Mouse (Mus musculus) kidney, postnatal 0 days (tissue): ENCODE measurements around the gene Pdha1. TPM values are rescaled to one million over a fixed set of nuclear protein-coding genes. Genes with fewer than 3 reads are reported as not detected.

Experiments used
- ATAC-seq: fragments of 200-750 bp; cut with Nextera tagmentation; replicated peaks from 2 replicates; pipeline ENCODE4 v1.8.0; 2017; ENCODE audit warnings: low read depth, moderate number of reproducible peaks, moderate TSS enrichment, moderate library complexity; ENCODE audit not compliant: low FRiP score
- DNase-seq: peaks from one replicate; pipeline ENCODE4 v3.0.0-alpha.2; 2016; ENCODE audit warnings: low spot score
- H3K27ac ChIP-seq: fragments of 300-500 bp; sonication (generic); 2 replicates; pipeline ENCODE4 v1.5.1; 2014; ENCODE audit warnings: mild to moderate bottlenecking
- H3K27me3 ChIP-seq: fragments of 300-500 bp; sonication (generic); 2 replicates; pipeline ENCODE4 v1.6.1; 2014; ENCODE audit warnings: low read length, mixed read lengths; ENCODE audit not compliant: insufficient read depth
- H3K36me3 ChIP-seq: fragments of 300-500 bp; sonication (generic); 2 replicates; pipeline ENCODE4 v1.6.1; 2014; ENCODE audit warnings: low read length, mixed read lengths; ENCODE audit not compliant: insufficient read depth
- H3K4me1 ChIP-seq: fragments of 300-500 bp; sonication (generic); replicated peaks from 2 replicates; pipeline ENCODE4 v1.6.1; 2014; ENCODE audit warnings: antibody characterized with exemption, low read length, mixed read lengths; ENCODE audit not compliant: insufficient read depth
- H3K4me2 ChIP-seq: fragments of 300-500 bp; sonication (generic); 2 replicates; pipeline ENCODE4 v1.6.1; 2014; ENCODE audit warnings: mild to moderate bottlenecking, low read length, moderate library complexity, mixed read lengths
- H3K4me3 ChIP-seq: fragments of 300-500 bp; sonication (generic); replicated peaks from 2 replicates; pipeline ENCODE4 v1.5.1; 2014; ENCODE audit warnings: low read depth, low read length
- H3K9ac ChIP-seq: fragments of 300-500 bp; sonication (generic); 2 replicates; pipeline ENCODE4 v1.6.1; 2014; ENCODE audit warnings: low read depth, low read length
- H3K9me3 ChIP-seq: fragments of 300-500 bp; sonication (generic); replicated peaks from 2 replicates; pipeline ENCODE4 v1.6.1; 2016; ENCODE audit warnings: low read length, inconsistent platforms, mixed read lengths
- CTCF ChIP-seq: IDR thresholded peaks from 2 replicates; pipeline ENCODE4 v1.5.1; 2016; ENCODE audit warnings: antibody characterized with exemption, low read depth, mild to moderate bottlenecking, moderate library complexity
- WGBS: fragments of 180-500 bp; shearing (Covaris S2); extraction: QIAGEN DNeasy Blood & Tissue Kit; methylation state at CpG from one replicate; pipeline ENCODE4 v1.1.7; 2014; 5-methylcytosine and 5-hydroxymethylcytosine counted together
- polyA plus RNA-seq: library from polyadenylated mRNA; unstranded; fragments of >200 nt; fragmentation: Nextera tagmentation; extraction: Ambion mirVana; gene quantifications from 2 replicates; pipeline ENCODE4 v1.2.1, GENCODE M21; 2015

The Pdha1 gene
- polyA plus RNA-seq, 1 experiment from 2014 or later, result 160 TPM

- Histone ChIP-seq H3K4me3 (no peak overlapping the region), H3K27me3 (no peaks in the 10 kb centered on the region), H3K4me2 (no peak overlapping the region), H3K36me3 (no peaks in the 10 kb centered on the region), H3K9me3 (no peaks in the 10 kb centered on the region), H3K9ac (no peak overlapping the region), H3K27ac (no peak overlapping the region), H3K4me1 (no peaks in the 10 kb centered on the region)
- no peak for ATAC-seq
- DNase-seq, result no peak
- TF ChIP-seq CTCF, result no peak
- WGBS, result 82% methylated on average over 3 of the region's 3 CpGs
These were observed 10.6 kb upstream of the Pdha1 start for GRCm38 (mm10) chrX:160148859-160149258.

- Histone ChIP-seq H3K4me2 (no peak overlapping the region), H3K4me1 (no peaks in the 10 kb centered on the region), H3K9ac (no peak overlapping the region), H3K36me3 (no peaks in the 10 kb centered on the region), H3K27ac (no peak overlapping the region), H3K9me3 (no peaks in the 10 kb centered on the region), H3K27me3 (no peaks in the 10 kb centered on the region), H3K4me3 (no peak overlapping the region)
- ATAC-seq, result no peak
- TF ChIP-seq CTCF, result no peak
- WGBS, result 76% methylated on average over 3 of the region's 3 CpGs
- DNase-seq, result no peak
These were observed 9.2 kb upstream of the Pdha1 start for GRCm38 (mm10) chrX:160147406-160147805.

GRCm38 (mm10) chrX:160146806-160147205, 8.6 kb upstream of the Pdha1 start:
- no peaks in the 10 kb centered on the region for H3K27me3 ChIP-seq
- DNase-seq (no peak), ATAC-seq (no peak)
- H3K4me1 ChIP-seq, result no peaks in the 10 kb centered on the region
- H3K9me3 ChIP-seq, result no peaks in the 10 kb centered on the region
- no peak overlapping the region for H3K9ac ChIP-seq
- no peak overlapping the region for H3K4me3 ChIP-seq
- 83% methylated on average over 4 of the region's 4 CpGs for WGBS
- H3K36me3 ChIP-seq, result no peaks in the 10 kb centered on the region
- no peak for TF ChIP-seq CTCF
- H3K27ac ChIP-seq, result no peak overlapping the region
- no peak overlapping the region for H3K4me2 ChIP-seq

- 35% methylated on average over 18 of the region's 18 CpGs for WGBS
- H3K9ac ChIP-seq, result peak overlapping the region; percentile 75; the same call in 1 of the 2 replicates
- H3K27me3 ChIP-seq, result no peaks in the 10 kb centered on the region
- H3K4me1 ChIP-seq, result no peaks in the 10 kb centered on the region
- no peaks in the 10 kb centered on the region for H3K36me3 ChIP-seq
- H3K27ac ChIP-seq, result peak overlapping the region; percentile 96
- H3K4me3 ChIP-seq, result peak overlapping the region; percentile 58
- no peak for TF ChIP-seq CTCF
- peak; percentile 8 for DNase-seq
- 0 out of 2 replicates have a peak, but pooled peaks have one; percentile 12 for ATAC-seq
- H3K9me3 ChIP-seq, result no peaks in the 10 kb centered on the region
- peak overlapping the region; percentile 62 for H3K4me2 ChIP-seq
These were observed 894 bp downstream of the Pdha1 start for GRCm38 (mm10) chrX:160137177-160137860.

GRCm38 (mm10) chrX:160136153-160136552, 2.1 kb downstream of the Pdha1 start:
- 51% methylated on average over 5 of the region's 5 CpGs for WGBS

GRCm38 (mm10) chrX:160135719-160136118, 2.5 kb downstream of the Pdha1 start:
- ATAC-seq (no peak), DNase-seq (no peak)
- Histone ChIP-seq H3K27ac (no peak overlapping the region), H3K4me3 (no peak overlapping the region), H3K4me2 (peak overlapping the region; percentile 62), H3K4me1 (no peaks in the 10 kb centered on the region), H3K9ac (no peak overlapping the region), H3K27me3 (no peaks in the 10 kb centered on the region), H3K9me3 (no peaks in the 10 kb centered on the region), H3K36me3 (no peaks in the 10 kb centered on the region)
- TF ChIP-seq CTCF, result no peak
- WGBS, result 49% methylated on average over 6 of the region's 6 CpGs

More at GRCm38 (mm10) chrX:160136153-160136552, 2.1 kb downstream of the Pdha1 start:
- Histone ChIP-seq H3K4me3 (peak overlapping the region; percentile 58; the same call in 1 of the 2 replicates), H3K9me3 (no peaks in the 10 kb centered on the region), H3K9ac (no peak overlapping the region), H3K4me1 (no peaks in the 10 kb centered on the region), H3K27ac (no peak overlapping the region), H3K4me2 (peak overlapping the region; percentile 62), H3K36me3 (no peaks in the 10 kb centered on the region), H3K27me3 (no peaks in the 10 kb centered on the region)
- no peak for DNase-seq
- no peak for ATAC-seq
- no peak for TF ChIP-seq CTCF
